Mouse (Mus musculus) liver, embryonic 15.5 days (tissue): ENCODE measurements around the gene Nkx1-2. TPM values are rescaled to one million over a fixed set of nuclear protein-coding genes. Genes with fewer than 3 reads are reported as not detected.

Experiments used
- ATAC-seq: fragments of 200-750 bp; cut with Nextera tagmentation; 2 replicates; pipeline ENCODE4 v1.8.0; 2017; ENCODE audit warnings: moderate number of reproducible peaks, mild to moderate bottlenecking, moderate library complexity; ENCODE audit not compliant: insufficient read depth
- H3K27ac ChIP-seq: fragments of 300-500 bp; sonication (generic); replicated peaks from 2 replicates; pipeline ENCODE4 v1.5.1; 2015; ENCODE audit warnings: mild to moderate bottlenecking, inconsistent platforms
- H3K27me3 ChIP-seq: fragments of 300-500 bp; sonication (generic); 2 replicates; pipeline ENCODE4 v1.6.1; 2015; ENCODE audit warnings: mild to moderate bottlenecking, inconsistent platforms
- H3K36me3 ChIP-seq: fragments of 300-500 bp; sonication (generic); replicated peaks from 2 replicates; pipeline ENCODE4 v1.6.1; 2015; ENCODE audit warnings: moderate library complexity, mild to moderate bottlenecking, inconsistent platforms
- H3K4me1 ChIP-seq: fragments of 300-500 bp; sonication (generic); replicated peaks from 2 replicates; pipeline ENCODE4 v1.6.1; 2015; ENCODE audit warnings: inconsistent platforms
- H3K4me2 ChIP-seq: fragments of 300-500 bp; sonication (generic); 2 replicates; pipeline ENCODE4 v1.6.1; 2015; ENCODE audit warnings: moderate library complexity, mild to moderate bottlenecking, inconsistent platforms
- H3K4me3 ChIP-seq: fragments of 300-500 bp; sonication (generic); replicated peaks from 2 replicates; pipeline ENCODE4 v1.5.1; 2015; ENCODE audit warnings: mild to moderate bottlenecking, inconsistent platforms
- H3K9ac ChIP-seq: fragments of 300-500 bp; sonication (generic); 2 replicates; pipeline ENCODE4 v1.6.1; 2015; ENCODE audit warnings: moderate library complexity, mild to moderate bottlenecking, inconsistent platforms
- H3K9me3 ChIP-seq: fragments of 300-500 bp; sonication (generic); replicated peaks from 2 replicates; pipeline ENCODE4 v1.6.1; 2016; ENCODE audit warnings: inconsistent platforms
- WGBS: fragments of 180-500 bp; shearing (Covaris S2); methylation state at CpG from one replicate; pipeline ENCODE4 v1.1.7; 2015; ENCODE audit warnings: mixed read lengths; ENCODE audit not compliant: insufficient replicate concordance; 5-methylcytosine and 5-hydroxymethylcytosine counted together
- polyA plus RNA-seq: library from polyadenylated mRNA; unstranded; fragments of >200 nt; fragmentation: Nextera tagmentation; extraction: Ambion mirVana; gene quantifications from 2 replicates; pipeline ENCODE4 v1.2.1, GENCODE M21; 2015

Gene Nkx1-2
- polyA plus RNA-seq, 1 experiment from 2014 or later, result not detected

- Histone ChIP-seq H3K36me3 (no peaks in the 10 kb centered on the region), H3K27me3 (peaks cover 98% of the 10 kb centered on the region), H3K4me3 (no peak overlapping the region), H3K9ac (no peak overlapping the region), H3K4me2 (no peak overlapping the region), H3K9me3 (no peaks in the 10 kb centered on the region), H3K4me1 (peaks cover 42% of the 10 kb centered on the region), H3K27ac (no peak overlapping the region)
- ATAC-seq, result no peak
- WGBS, result 13% methylated on average over 8 of the region's 8 CpGs
These were observed 1.5 kb upstream of the Nkx1-2 start for GRCm38 (mm10) chr7:132600926-132601325.

- no peak for ATAC-seq
- H3K36me3 ChIP-seq, result no peaks in the 10 kb centered on the region
- no peak overlapping the region for H3K4me3 ChIP-seq
- 5% methylated on average over 9 of the region's 9 CpGs for WGBS
- no peaks in the 10 kb centered on the region for H3K9me3 ChIP-seq
- H3K9ac ChIP-seq, result no peak overlapping the region
- peak overlapping the region; percentile 36; the same call in 1 of the 2 replicates for H3K4me2 ChIP-seq
- peaks cover 99% of the 10 kb centered on the region for H3K27me3 ChIP-seq
- no peak overlapping the region for H3K27ac ChIP-seq
- peaks cover 47% of the 10 kb centered on the region for H3K4me1 ChIP-seq
These were observed 589 bp upstream of the Nkx1-2 start for GRCm38 (mm10) chr7:132600026-132600425.

- H3K4me1 ChIP-seq, result peaks cover 58% of the 10 kb centered on the region
- ATAC-seq, result peak; percentile 47; the same call in 1 of the 2 replicates
- peak overlapping the region; percentile 50 for H3K4me3 ChIP-seq
- under 1% methylated on average over 59 of the region's 60 CpGs for WGBS
- H3K36me3 ChIP-seq, result no peaks in the 10 kb centered on the region
- H3K4me2 ChIP-seq, result peak overlapping the region; percentile 79
- no peaks in the 10 kb centered on the region for H3K9me3 ChIP-seq
- no peak overlapping the region for H3K27ac ChIP-seq
- H3K9ac ChIP-seq, result peak overlapping the region; percentile 25; the same call in 1 of the 2 replicates
- peaks cover 94% of the 10 kb centered on the region for H3K27me3 ChIP-seq
These were observed 2.0 kb downstream of the Nkx1-2 start for GRCm38 (mm10) chr7:132597251-132598041.

- ATAC-seq, result no peak
- H3K4me1 ChIP-seq, result peaks cover 56% of the 10 kb centered on the region
- H3K27me3 ChIP-seq, result peaks cover 87% of the 10 kb centered on the region
- H3K4me3 ChIP-seq, result peak overlapping the region; percentile 50
- H3K9me3 ChIP-seq, result no peaks in the 10 kb centered on the region
- 6% methylated on average over 26 of the region's 26 CpGs for WGBS
- peak overlapping the region; percentile 25; the same call in 1 of the 2 replicates for H3K9ac ChIP-seq
- no peaks in the 10 kb centered on the region for H3K36me3 ChIP-seq
- H3K4me2 ChIP-seq, result peak overlapping the region; percentile 79
- no peak overlapping the region for H3K27ac ChIP-seq
These were observed 2.7 kb downstream of the Nkx1-2 start for GRCm38 (mm10) chr7:132596557-132597250.

GRCm38 (mm10) chr7:132595787-132596186 lies 3.6 kb downstream of the Nkx1-2 start:
- peak; percentile 64 for ATAC-seq
- Histone ChIP-seq H3K9ac (no peak overlapping the region), H3K9me3 (no peaks in the 10 kb centered on the region), H3K36me3 (no peaks in the 10 kb centered on the region), H3K4me3 (no peak overlapping the region), H3K4me2 (peak overlapping the region; percentile 79), H3K27me3 (peaks cover 78% of the 10 kb centered on the region), H3K4me1 (peaks cover 56% of the 10 kb centered on the region), H3K27ac (no peak overlapping the region)
- 17% methylated on average over 3 of the region's 3 CpGs for WGBS

- H3K36me3 ChIP-seq, result no peaks in the 10 kb centered on the region
- no peaks in the 10 kb centered on the region for H3K9me3 ChIP-seq
- ATAC-seq, result no peak
- 77% methylated on average over 2 of the region's 2 CpGs for WGBS
- no peak overlapping the region for H3K27ac ChIP-seq
- peaks cover 48% of the 10 kb centered on the region for H3K4me1 ChIP-seq
- H3K9ac ChIP-seq, result no peak overlapping the region
- H3K4me3 ChIP-seq, result no peak overlapping the region
- H3K27me3 ChIP-seq, result peaks cover 63% of the 10 kb centered on the region
- no peak overlapping the region for H3K4me2 ChIP-seq
These were observed 5.1 kb downstream of the Nkx1-2 start for GRCm38 (mm10) chr7:132594325-132594724.

- no peak for ATAC-seq
- Histone ChIP-seq H3K4me2 (no peak overlapping the region), H3K4me1 (peaks cover 45% of the 10 kb centered on the region), H3K9ac (no peak overlapping the region), H3K27me3 (peaks cover 57% of the 10 kb centered on the region), H3K27ac (no peak overlapping the region), H3K36me3 (no peaks in the 10 kb centered on the region), H3K4me3 (no peak overlapping the region), H3K9me3 (no peaks in the 10 kb centered on the region)
- WGBS, result 46% methylated on average over 2 of the region's 2 CpGs
These were observed 5.7 kb downstream of the Nkx1-2 start for GRCm38 (mm10) chr7:132593762-132594161.

GRCm38 (mm10) chr7:132589610-132590009 lies 9.8 kb downstream of the Nkx1-2 start:
- Histone ChIP-seq H3K36me3 (no peaks in the 10 kb centered on the region), H3K27ac (no peak overlapping the region), H3K4me3 (no peak overlapping the region), H3K9me3 (no peaks in the 10 kb centered on the region), H3K9ac (no peak overlapping the region), H3K27me3 (peaks cover 22% of the 10 kb centered on the region), H3K4me2 (no peak overlapping the region), H3K4me1 (peaks cover 11% of the 10 kb centered on the region; the same call in 1 of the 2 replicates)
- 61% methylated on average over 5 of the region's 5 CpGs for WGBS
- ATAC-seq, result no peak

GRCm38 (mm10) chr7:132587167-132587566 lies 12.3 kb downstream of the Nkx1-2 start:
- H3K4me1 ChIP-seq, result no peaks in the 10 kb centered on the region
- H3K4me2 ChIP-seq, result no peak overlapping the region
- no peak overlapping the region for H3K9ac ChIP-seq
- H3K4me3 ChIP-seq, result no peak overlapping the region
- 66% methylated on average over 5 of the region's 5 CpGs for WGBS
- H3K9me3 ChIP-seq, result no peaks in the 10 kb centered on the region
- ATAC-seq, result no peak
- peaks cover 17% of the 10 kb centered on the region for H3K27me3 ChIP-seq
- H3K27ac ChIP-seq, result no peak overlapping the region
- H3K36me3 ChIP-seq, result no peaks in the 10 kb centered on the region

GRCm38 (mm10) chr7:132585695-132586491 lies 13.5 kb downstream of the Nkx1-2 start:
- no peak overlapping the region for H3K4me2 ChIP-seq
- H3K9ac ChIP-seq, result no peak overlapping the region
- H3K9me3 ChIP-seq, result no peaks in the 10 kb centered on the region
- no peak for ATAC-seq
- H3K27ac ChIP-seq, result no peak overlapping the region
- no peaks in the 10 kb centered on the region for H3K4me1 ChIP-seq
- WGBS, result 32% methylated on average over 3 of the region's 3 CpGs
- no peak overlapping the region for H3K4me3 ChIP-seq
- H3K36me3 ChIP-seq, result no peaks in the 10 kb centered on the region
- H3K27me3 ChIP-seq, result peaks cover 26% of the 10 kb centered on the region

GRCm38 (mm10) chr7:132581441-132581840 lies 18.0 kb downstream of the Nkx1-2 start:
- Histone ChIP-seq H3K27me3 (peaks cover 61% of the 10 kb centered on the region), H3K4me1 (peaks cover 7% of the 10 kb centered on the region), H3K36me3 (no peaks in the 10 kb centered on the region), H3K4me3 (no peak overlapping the region), H3K27ac (no peak overlapping the region), H3K9me3 (no peaks in the 10 kb centered on the region), H3K9ac (no peak overlapping the region), H3K4me2 (no peak overlapping the region)
- ATAC-seq, result no peak
- 58% methylated on average over 2 of the region's 2 CpGs for WGBS
